Comparison of ENCODE assay signal across 9 mouse cellular contexts in genomic region chr12:85969571-85969970, GRCm38 (mm10).
A peak's percentile ranks its signal among the peaks of the same experiment; 100 is the strongest.
DNase-seq lines count a peak whose midpoint lies in the region; ATAC-seq and TF ChIP-seq lines count a peak whose summit lies in the region.
"Had no signal": no experiment of that assay in that cellular context is flagged by ENCODE, and none has a peak within 500 bp of the region (broad histone marks: within the 10 kb centered on the region; RNA-seq: fewer than 3 reads in every experiment).

No protein-coding gene starts in this region.

- no peak for TF ChIP-seq CTCF in layer of hippocampus, adult 2 months (conservative IDR thresholded peaks at IDR 0.05)

- peaks cover 34% of the 10 kb centered on the region for H3K4me1 ChIP-seq in lung, embryonic 15.5 days
- H3K4me1 ChIP-seq in embryonic facial prominence, embryonic 14.5 days (ENCODE audit: control insufficient read depth, insufficient read depth, low read length), result peaks cover 28% of the 10 kb centered on the region
- H3K4me1 ChIP-seq in midbrain, embryonic 16.5 days (ENCODE audit: control insufficient read depth, insufficient read depth, low read length), result no peaks in the 10 kb centered on the region

- no peak overlapping the region for H3K9ac ChIP-seq in lung, embryonic 15.5 days
- no peak overlapping the region for H3K9ac ChIP-seq in embryonic facial prominence, embryonic 14.5 days (ENCODE audit: low read depth, low read length)
- H3K9ac ChIP-seq in midbrain, embryonic 16.5 days (ENCODE audit: low read depth, low read length), result no peak overlapping the region
- H3K9ac ChIP-seq: hindbrain, embryonic 12.5 days had no signal

- whole genome bisulfite sequencing in lung, embryonic 15.5 days, result 32% methylated on average over 5 of the region's 5 CpGs
- 31% methylated on average over 5 of the region's 5 CpGs for WGBS in embryonic facial prominence, embryonic 14.5 days
- WGBS in midbrain, embryonic 16.5 days, result 63% methylated on average over 5 of the region's 5 CpGs

- no peak for ATAC-seq in lung, embryonic 15.5 days (ENCODE audit: borderline replicate concordance, extremely low read depth, low FRiP score, low TSS enrichment)
- peak; percentile 28; the same call in 1 of the 2 replicates for ATAC-seq in embryonic facial prominence, embryonic 14.5 days (ENCODE audit: low read depth)
- ATAC-seq in midbrain, embryonic 16.5 days, result no peak

- no peak for DNase-seq in lung, postnatal 10 days
- DNase-seq in embryonic facial prominence, embryonic 14.5 days (ENCODE audit: low spot score), result peak; percentile 82
- DNase-seq in natural killer cell, adult 2 months (ENCODE audit: low spot score in 2 of 2), result peak; percentile 70 to 77
- no peak for DNase-seq in left cerebral cortex, adult 9 months (ENCODE audit: low spot score in 2 of 2)
- no peak for DNase-seq in layer of hippocampus, adult 2 months (ENCODE audit: low spot score in 2 of 2)
- no peak for DNase-seq in adrenal gland, adult 18-20 months (ENCODE audit: low spot score in 2 of 2)

- H3K27me3 ChIP-seq in lung, embryonic 15.5 days, result no peaks in the 10 kb centered on the region
- H3K27me3 ChIP-seq in embryonic facial prominence, embryonic 14.5 days (replicated peaks; ENCODE audit: control insufficient read depth, insufficient read depth, low read length), result no peaks in the 10 kb centered on the region
- H3K27me3 ChIP-seq in midbrain, embryonic 16.5 days (ENCODE audit: control insufficient read depth, insufficient read depth, low read depth, low read length), result no peaks in the 10 kb centered on the region
- H3K27me3 ChIP-seq: hindbrain, embryonic 12.5 days had no signal

- no peak overlapping the region for H3K4me2 ChIP-seq in lung, embryonic 15.5 days
- H3K4me2 ChIP-seq in embryonic facial prominence, embryonic 14.5 days (ENCODE audit: low read depth, low read length), result no peak overlapping the region
- H3K4me2 ChIP-seq in midbrain, embryonic 16.5 days (ENCODE audit: low read length), result no peak overlapping the region
- H3K4me2 ChIP-seq: hindbrain, embryonic 12.5 days had no signal

- no peaks in the 10 kb centered on the region for H3K9me3 ChIP-seq in lung, embryonic 15.5 days
- no peaks in the 10 kb centered on the region for H3K9me3 ChIP-seq in embryonic facial prominence, embryonic 14.5 days (ENCODE audit: control insufficient read depth, low read length)
- H3K9me3 ChIP-seq in midbrain, embryonic 16.5 days (replicated peaks; ENCODE audit: control insufficient read depth, low read length, poor library complexity, severe bottlenecking), result no peaks in the 10 kb centered on the region
- H3K9me3 ChIP-seq: hindbrain, embryonic 12.5 days had no signal

- no peak overlapping the region for H3K4me3 ChIP-seq in lung, embryonic 15.5 days
- H3K4me3 ChIP-seq in embryonic facial prominence, embryonic 14.5 days (ENCODE audit: low read depth, low read length), result no peak overlapping the region
- no peak overlapping the region for H3K4me3 ChIP-seq in layer of hippocampus, adult 2 months
- H3K4me3 ChIP-seq in midbrain, embryonic 16.5 days (ENCODE audit: low read depth, low read length), result no peak overlapping the region
- H3K4me3 ChIP-seq: hindbrain, embryonic 12.5 days had no signal

- peak overlapping the region; percentile 35 for H3K27ac ChIP-seq in lung, embryonic 15.5 days
- H3K27ac ChIP-seq in embryonic facial prominence, embryonic 14.5 days (replicated peaks; ENCODE audit: low read depth, low read length), result no peak overlapping the region
- H3K27ac ChIP-seq in layer of hippocampus, adult 2 months, result no peak overlapping the region
- H3K27ac ChIP-seq in midbrain, embryonic 16.5 days (ENCODE audit: low read length), result no peak overlapping the region
- H3K27ac ChIP-seq: hindbrain, embryonic 12.5 days had no signal

- H3K36me3 ChIP-seq in lung, embryonic 15.5 days, result no peaks in the 10 kb centered on the region
- H3K36me3 ChIP-seq in embryonic facial prominence, embryonic 14.5 days (ENCODE audit: control insufficient read depth, insufficient read depth, low read length), result no peaks in the 10 kb centered on the region
- H3K36me3 ChIP-seq in midbrain, embryonic 16.5 days (ENCODE audit: control insufficient read depth, insufficient read depth, low read length), result no peaks in the 10 kb centered on the region
- H3K36me3 ChIP-seq: hindbrain, embryonic 12.5 days had no signal

Comparison
In these comparisons a context has a peak if more than half of its experiments do, and no peak if none do; other contexts are left out.
1. DNase-seq: peak in embryonic facial prominence, embryonic 14.5 days (single experiment) and natural killer cell, adult 2 months (2 of 2); none in lung, postnatal 10 days (single experiment), left cerebral cortex, adult 9 months (0 of 2), layer of hippocampus, adult 2 months (0 of 2) and adrenal gland, adult 18-20 months (0 of 2).